Mouse (Mus musculus) c-Kit-positive CD71-positive TER-119-negative erythroid progenitor cells, embryonic 14.5 days (primary cell): Measurements from ENCODE around the gene Glrp1.

Experiments
- DNase-seq: peaks from one replicate; pipeline ENCODE4 v3.0.0-alpha.2; 2013; ENCODE audit warnings: low read depth

Gene Glrp1

DNA sequence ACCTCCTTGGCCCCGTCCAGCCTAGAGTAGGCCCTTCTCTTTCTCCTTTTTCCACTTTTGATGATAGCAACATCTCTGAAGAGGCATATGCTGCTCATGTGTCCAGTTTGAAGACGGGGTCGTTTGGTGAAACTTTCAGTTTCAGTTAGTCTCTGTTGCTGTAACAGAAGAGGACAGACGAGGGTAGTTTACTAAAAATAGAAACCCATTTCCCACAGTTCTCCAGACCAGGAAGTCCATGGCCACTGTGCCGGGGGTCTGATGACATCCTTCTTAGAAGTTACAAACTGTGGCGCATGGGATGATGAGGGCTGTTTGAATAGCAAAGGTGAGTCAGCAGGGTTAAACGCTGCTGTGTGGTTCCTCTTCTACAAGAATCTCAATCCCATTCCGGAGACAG is at the start of gene Glrp1:
Gene Glrp1, minus strand, starts transcription at position 278 of the 400 bp plus-strand sequence.
- no peak for DNase-seq

DNA sequence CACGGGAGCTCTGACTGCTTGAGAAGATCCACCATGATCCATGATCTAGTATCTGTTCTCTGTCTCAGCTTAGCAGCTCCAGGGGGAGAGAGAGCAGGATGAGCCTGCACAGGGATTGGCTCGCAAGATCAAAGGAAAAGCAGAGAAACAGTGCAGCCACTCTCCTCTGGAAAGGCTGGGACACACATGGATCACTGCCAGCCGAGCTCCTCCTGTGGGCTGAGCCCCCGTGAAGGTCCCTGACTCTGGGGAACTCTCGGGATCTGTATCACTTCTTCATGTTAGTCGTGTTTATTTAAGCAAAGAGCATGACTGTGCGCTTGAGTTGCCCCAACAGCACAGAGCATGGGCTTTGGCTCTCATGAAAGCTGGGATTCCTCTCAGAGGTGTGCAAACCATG is 49.4 kb upstream of the Glrp1 start:
- DNase-seq, result no peak

DNA sequence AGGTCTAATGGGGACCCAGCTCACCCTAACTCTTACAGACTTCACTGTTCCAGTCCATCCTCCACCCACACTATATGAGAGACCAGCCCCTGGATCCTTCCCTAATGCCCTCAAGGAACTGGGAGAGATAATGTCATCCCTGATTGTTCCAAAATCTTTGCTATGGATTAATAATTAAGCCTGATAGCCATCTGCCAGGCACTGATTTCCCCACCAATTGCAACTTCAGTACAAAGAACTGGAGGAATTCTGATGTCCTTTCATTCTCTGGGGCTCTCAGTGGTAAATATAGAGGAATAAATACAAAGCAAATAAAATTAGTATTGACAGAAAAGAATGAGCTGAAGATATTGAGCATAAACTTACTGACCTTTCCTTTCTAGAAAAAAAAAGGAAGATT is 48.9 kb upstream of the Glrp1 start:
- no peak for DNase-seq

DNA sequence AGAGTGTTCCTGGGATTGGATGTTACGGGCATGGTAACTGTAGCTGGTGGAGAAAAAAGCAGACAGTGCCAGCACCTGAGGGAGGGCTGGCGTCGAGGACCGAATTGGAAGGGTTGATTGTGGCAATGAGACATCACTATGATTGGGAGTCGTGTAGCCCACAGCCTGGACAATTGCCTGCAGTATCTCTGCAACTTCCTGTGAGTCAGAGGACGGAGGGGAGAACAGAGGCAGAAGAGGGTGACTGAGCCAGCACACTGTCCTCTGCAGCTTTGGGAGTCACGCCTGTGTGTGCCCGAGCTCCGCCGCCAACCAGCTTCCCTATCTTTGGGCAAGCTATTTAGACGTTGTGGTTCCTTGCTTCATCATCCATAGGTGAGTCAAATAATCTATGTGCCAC is 46.5 kb upstream of the Glrp1 start:
- DNase-seq, result no peak

DNA sequence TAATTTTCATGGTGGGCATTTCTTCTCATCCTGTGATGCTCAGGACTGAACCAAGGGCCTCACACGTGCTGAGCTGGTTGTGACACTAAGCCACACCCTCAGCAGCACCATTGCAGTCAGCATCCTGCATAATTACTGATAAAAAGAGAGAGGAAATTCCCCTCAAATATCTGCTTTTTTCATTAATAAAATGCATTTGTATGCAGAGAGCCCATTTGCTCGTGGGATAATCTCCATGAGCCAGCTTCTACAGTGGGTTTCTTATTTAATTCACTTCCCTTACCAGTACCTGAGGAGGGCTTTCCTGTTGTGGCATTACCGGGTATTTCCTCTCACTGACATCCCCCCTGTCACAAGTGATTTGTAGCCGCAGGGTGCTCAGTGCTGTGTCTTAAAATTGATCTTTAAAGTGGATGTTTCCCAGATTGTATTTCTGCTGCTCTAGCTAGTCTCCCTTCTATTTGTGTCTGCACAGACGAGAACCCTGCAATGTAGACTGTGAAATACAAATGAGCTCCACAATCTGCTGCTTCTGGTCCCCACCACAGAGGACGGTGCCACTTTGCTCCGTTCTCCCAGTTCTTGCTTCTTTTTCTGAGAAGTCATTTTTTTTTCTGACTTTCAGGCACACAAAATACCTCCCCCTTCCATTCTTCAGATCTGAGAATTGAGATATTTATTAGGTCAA is 43.8 kb upstream of the Glrp1 start:
- peak; percentile 47 for DNase-seq

DNA sequence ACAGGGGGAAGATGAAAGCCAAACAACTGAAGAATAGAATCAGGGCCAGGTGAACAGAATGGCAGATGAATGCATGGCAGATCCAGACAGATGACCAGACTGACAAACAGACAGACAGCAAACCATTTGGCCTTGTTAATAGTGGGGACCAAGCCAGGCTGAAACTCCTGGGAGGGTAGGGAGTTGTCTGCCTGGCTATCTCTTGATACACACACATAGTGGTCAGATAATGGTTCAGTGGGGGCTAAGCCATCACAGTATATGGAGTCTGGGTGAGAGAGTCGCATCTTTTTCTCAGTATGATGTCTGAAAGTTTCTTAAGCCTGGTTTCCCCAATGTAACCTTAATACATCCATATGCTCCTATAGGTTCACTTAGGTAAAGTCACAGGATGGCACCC is 39.4 kb upstream of the Glrp1 start:
- no peak for DNase-seq

DNA sequence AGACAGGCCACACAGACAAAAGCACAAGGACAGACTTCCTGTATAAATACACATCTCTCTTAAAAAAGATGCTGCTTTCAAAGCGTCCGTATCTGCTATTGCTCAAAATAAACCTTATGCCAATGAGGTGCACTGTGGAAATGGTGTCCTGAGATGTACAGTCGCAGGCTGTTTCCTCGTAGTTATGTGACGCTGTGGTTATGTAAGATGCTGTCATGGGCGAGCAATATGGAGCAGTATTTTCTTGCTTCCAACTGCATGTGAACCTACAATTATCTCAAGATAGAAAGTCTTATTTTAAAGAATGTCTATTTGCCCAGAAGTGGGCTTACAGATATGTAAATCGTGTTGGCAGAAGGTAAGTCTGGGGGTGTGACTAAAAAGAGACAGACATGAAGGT is 37.3 kb upstream of the Glrp1 start:
- DNase-seq, result no peak

DNA sequence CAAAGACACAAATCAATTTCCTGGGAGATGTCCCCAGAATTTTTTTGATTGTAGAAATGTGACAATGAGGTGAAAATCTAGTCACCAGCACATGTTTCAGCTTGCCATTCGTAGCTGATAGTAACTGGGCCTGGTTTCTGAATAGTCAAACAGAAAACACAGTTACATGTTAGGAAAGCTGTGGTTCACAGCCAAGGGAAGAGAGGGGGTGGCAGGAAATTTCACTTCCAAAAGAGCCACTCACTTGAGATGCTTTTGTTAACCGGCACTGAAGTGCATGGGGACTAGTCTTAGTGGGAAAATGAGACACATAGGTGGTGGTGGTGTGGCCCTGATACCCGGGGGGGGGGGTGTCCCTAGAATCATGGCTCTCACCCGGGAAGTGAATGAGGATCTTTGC is 33.7 kb upstream of the Glrp1 start:
- no peak for DNase-seq

DNA sequence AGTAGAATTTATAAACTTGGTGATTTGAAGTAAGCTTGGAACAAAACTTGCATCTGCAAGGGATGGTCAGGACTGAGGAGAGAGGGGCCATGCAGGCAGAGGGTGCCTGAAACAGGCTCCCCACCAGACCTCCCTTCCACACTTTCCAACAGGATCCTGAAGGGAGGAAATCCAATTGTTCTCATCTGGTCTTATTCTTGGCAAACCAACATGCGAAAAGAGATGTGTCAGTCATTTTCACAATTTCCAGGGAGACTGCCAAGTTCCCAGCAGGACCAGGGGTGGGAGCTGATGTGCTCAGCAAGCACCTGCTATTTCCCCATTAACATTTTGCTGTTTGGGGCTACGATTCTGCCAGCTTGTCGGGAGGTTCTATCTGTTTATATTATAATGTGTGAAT is 30.0 kb upstream of the Glrp1 start:
- no peak for DNase-seq

DNA sequence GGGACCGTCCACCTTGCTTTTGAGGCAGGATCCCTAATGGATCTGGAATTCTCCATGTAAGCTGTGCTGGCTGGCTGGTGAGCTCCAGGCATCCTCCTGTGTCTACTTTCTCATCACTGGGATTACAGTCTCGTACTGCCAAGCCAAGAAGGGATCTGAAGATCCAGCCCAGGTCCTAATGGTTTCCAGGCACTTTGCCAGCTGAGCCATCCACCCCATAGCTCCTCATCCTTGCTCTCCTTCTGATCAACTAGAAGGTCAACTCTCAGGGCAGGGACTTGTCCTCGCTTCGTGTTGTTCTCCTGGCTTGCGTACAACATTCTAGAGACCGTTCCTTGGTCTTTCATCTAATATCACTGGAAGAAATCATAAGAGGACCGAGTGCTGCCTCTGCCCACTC is 29.4 kb upstream of the Glrp1 start:
- no peak for DNase-seq

DNA sequence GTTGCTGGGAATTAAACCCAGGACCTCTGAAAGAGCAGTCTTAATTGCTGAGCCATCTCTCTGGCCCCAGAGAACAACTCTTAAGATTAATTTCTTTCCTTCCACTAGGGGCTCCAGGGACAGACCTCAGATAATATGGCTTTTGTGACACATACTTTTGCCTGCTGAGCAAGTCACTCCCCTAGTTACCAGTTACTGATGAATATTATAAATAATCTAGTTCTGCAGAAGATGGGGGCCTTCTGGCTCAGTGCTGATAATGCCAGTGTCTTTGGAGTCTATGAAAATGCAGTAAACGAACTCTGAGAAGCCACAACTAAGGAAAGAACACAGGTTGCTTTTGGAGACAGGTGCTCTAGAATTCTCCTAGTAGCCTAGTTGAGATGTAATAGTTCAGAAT is 26.4 kb upstream of the Glrp1 start:
- DNase-seq, result peak; percentile 22

DNA sequence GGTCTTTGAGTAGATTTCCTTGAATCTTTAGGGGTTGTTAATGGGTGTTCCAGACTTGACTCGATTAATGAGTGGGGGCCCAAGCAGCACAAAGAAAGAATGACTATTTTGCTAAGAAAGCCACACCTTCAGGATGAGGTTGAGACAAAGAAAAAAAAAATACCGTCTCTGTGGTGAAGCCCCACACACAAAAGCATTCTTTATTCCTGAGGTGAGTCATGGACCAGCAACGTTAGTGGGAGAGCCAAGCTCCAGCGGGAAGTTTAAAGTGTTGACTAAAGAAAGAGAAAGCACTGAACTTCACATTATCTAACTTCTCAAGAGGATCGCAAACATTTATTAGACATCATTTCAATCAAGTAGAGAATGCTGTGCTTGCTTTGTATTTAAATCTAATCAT is 24.2 kb upstream of the Glrp1 start:
- DNase-seq, result no peak

DNA sequence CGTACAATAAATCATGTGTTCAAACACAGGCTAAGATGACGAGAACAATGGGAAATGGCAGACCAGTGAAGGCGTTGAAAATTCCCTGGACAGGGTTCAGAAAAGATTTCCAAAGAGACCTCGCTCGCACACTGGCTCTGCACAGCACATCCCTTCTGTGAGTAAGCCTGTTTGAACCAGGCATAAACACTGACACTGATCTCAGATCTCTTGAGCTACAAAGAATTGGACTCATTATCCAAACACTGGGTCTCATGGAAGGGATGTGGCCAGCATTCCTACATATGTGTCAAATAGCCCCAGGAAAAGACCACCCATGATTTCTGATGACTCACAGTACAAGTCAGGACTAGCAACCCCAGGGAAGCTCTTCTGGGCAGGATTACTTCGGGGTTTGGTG is 16.3 kb upstream of the Glrp1 start:
- DNase-seq, result no peak

DNA sequence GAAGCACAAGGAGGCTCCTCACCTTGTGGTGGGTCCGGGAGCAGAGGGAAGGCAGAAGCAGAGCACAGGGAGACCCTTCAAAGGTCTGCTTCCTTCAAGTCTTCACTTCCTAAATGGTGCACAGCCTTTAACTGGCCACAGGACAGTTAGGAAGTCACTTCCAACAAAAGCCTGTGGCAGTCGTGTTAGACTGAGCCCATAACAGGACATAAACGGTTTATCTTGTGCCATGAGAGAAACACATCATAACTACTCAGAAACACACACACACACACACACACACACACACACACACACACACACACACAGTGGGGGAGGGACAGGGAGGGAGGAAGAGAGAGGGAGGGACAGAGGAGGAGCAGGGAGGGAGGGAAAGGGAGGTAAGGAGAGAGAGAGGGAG is 15.8 kb upstream of the Glrp1 start:
- DNase-seq, result no peak

DNA sequence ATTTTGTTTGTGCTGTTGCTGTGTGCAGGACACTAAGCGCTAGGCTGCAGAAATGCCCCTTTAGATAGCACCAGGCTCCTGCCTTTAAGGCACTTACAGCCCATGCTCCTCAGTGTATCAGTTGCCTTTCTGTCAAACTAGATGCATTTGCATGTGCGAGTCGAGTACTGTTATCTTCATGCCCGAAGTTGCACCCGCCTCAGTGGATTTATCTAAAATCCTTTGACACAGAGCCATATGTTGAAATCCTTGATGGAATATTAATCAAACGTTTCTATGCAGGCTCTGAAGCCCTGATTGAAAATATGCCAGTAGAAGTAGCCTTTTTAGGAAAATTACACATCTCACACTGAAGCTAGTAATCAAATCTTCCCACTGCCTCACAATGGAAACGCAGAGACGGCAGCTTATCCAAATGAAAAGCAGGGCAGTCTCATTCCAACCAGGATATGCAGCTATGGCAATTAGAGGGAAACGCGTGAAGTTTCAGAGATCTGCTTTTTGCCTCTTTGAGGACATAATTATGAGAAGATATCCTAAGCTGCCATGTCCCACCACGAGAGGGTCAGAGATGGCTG is 11.4 kb upstream of the Glrp1 start:
- no peak for DNase-seq

DNA sequence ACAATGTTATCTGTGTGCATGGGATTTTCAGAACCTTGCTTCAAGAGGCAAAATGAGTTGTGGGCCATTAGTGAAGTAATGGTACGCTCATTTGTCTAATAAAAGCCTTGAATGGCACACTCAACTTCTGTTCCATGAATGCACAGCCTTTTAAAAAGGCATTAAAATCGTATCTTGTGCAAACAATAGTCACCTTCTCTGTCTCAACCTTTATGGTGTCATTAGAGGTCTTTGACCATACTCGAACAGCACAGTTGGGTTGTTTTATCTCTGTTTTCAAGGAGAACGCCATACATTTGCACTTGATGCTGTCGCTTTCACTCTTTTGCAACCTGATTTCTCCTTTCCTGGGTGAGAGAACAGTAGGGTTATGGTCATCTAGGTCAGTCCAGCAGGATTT is 3.7 kb upstream of the Glrp1 start:
- DNase-seq, result no peak

DNA sequence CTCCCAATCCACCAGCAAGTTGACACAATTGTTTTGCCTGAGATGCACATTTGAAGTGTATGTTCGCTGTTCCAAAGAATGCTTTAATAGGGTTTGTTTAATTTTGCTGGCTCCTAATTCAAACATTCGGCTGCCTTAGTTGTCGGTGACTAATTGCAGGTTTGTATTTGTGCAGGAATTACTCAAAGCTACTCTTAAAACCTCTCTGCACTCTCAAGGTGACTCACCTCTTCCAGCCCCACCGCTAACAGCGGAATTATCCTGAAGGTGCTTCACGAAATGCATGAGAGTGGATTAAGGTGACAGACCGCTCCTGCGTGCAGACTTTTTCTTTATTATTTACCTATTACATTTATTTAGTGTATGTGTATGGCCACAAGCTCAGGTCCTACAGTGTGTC is 2.0 kb downstream of the Glrp1 start:
- DNase-seq, result no peak

DNA sequence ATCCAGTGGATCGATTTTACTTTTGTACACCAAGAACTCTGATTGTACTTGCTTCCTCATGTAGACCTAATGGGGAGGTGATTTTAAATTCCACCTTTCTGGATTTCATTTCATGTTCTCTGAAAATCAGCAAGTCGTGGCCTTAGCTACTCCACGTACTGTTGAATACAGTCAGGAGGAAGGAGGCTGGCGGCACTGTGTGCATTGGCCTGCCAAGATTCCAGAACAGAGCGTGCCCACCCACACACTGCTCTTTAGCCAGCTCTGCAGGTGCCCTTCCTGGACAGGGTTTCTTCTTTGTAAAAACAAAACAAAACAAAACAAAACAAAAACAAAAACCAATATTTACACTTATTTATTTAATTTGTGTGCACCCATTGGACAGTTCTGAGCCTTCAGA is 2.7 kb downstream of the Glrp1 start:
- no peak for DNase-seq

DNA sequence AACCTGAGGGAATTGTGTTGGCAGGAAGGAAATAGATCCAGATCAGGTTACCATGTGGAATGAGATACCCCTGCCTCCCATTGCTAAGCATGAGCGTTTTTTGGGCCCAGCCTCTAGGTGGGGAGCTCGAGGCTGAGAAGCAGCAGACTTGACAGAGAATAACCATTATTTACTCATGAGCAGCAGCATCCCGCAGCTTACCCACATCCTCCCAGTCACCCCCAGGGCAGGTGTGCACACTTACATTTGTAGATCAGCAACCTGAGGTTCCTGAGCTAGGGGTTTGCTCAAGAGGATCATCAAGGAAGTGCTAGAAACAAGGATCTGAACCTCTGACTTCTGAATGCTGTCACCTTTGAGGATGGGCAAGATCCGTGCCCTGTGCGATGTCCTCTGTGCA is 3.5 kb downstream of the Glrp1 start:
- no peak for DNase-seq

DNA sequence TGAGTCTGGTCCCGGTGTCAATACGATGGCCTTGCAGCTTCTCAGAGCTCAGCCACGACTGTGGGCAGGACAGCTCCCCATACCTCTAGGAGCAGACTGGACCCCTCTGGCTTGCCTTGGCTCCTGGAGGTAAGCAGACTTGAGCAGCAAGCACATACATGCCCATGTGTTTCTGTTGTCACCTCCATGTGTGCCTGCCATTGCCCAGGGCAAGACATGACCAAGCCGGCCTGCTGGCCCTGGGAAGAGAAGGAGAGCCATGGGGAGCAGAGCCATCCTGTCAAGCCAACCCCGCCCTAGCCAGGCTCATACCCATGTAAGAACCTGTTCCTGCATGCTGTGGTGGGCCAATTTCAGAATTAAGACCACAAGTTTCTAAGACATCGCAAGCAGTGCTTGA is 4.2 kb downstream of the Glrp1 start:
- no peak for DNase-seq

DNA sequence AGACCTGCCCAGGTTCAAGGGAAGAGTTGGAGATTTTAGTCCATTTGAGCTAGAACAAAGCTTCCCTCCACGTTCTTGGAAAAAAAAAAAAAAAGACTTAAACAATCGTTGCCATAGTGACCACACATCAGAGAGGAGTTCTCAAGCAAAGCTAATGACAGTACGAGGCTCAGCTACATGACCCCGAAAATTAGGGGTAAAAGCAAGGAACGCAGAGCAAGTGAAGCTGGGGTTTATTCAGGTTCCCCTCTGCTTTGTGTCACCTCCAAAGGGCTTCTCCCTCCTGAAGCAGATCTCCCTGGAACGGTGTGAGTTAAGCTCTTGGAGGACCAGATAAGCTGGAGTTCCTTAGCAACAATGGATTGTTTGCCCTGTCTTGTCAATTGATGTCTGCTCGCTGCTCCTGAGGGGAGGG is 5.3 kb downstream of the Glrp1 start:
- DNase-seq, result no peak

DNA sequence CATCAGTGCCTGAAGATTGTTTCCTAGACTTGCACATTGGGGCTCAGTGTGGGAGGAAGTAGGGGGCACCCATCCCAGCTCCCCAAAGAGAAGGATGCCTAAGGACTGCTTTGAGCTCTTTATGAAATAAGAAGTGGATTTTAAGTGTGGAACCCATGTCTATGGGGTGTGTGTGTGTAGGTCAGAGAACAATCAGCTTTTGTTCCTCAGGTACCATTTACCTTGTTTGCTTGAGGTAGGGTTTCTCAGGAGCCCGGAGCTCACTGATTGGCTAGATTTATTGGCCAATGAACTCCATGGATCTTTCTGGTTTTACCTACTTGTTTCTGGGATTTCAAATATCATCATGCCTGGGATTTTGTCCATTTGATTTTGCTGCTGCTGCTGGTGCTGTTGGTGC is 7.0 kb downstream of the Glrp1 start:
- no peak for DNase-seq

DNA sequence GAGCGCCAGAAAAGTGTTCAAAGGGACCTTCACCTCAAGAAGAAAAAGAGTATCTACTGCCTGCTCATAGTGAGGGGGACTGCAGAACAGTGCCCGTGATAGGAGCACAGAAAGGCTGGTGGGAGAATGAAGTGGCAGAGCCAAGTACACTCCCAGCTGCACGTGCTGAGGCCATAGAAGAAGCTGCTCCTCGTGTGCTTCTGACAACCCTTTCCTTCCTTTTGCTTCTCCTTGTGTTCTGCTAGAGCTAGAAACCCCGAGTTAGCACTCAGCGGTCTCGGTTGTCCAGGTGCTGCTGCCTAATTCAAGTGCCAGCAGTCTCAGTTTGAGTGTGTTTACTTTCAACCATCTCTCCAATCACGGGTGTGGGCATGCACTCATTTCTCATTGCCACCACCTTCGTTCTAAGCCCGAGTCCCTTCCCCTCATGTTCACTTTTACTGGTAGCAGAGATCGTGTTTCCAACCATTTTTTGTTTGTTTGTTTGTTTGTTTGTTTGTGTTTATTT is 10.6 kb downstream of the Glrp1 start:
- no peak for DNase-seq

DNA sequence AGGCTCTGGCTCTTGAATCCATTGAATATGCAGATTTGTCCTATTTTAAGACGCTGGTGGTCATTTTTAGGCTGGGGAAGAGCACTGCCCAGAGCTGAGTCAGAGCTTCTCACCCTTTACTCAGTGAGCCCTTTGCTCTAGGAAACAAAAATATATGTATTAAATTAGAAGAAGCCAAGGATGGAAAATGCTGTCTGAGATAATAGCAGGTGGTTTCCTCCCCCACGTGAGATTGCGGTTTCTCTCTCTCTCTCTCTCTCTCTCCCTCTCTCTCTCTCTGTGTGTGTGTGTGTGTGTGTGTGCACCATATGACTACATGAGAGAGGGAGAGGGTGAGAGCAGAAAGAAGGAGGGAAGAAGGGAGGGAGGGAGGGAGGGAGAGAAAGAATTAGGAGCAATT is 12.5 kb downstream of the Glrp1 start:
- no peak for DNase-seq
